Mouse (Mus musculus) forebrain, embryonic 15.5 days (tissue): ENCODE measurements around the gene Thumpd1. TPM values are rescaled to one million over a fixed set of nuclear protein-coding genes. Genes with fewer than 3 reads are reported as not detected.
"Not testable (repeated sequence)": the region's sequence is repeated elsewhere in the genome, so short reads cannot be mapped to it uniquely, and the experiment has no call there.

Experiments used
- ATAC-seq: fragments of 200-750 bp; cut with Nextera tagmentation; replicated peaks from 2 replicates; pipeline ENCODE4 v1.8.0; 2017; ENCODE audit warnings: mild to moderate bottlenecking, moderate TSS enrichment, moderate library complexity
- H3K27ac ChIP-seq: fragments of 300-500 bp; sonication (generic); replicated peaks from 2 replicates; pipeline ENCODE4 v1.5.1; 2015; ENCODE audit warnings: mild to moderate bottlenecking, inconsistent platforms
- H3K27me3 ChIP-seq: fragments of 300-500 bp; sonication (generic); 2 replicates; pipeline ENCODE4 v1.6.1; 2015; ENCODE audit warnings: inconsistent platforms
- H3K36me3 ChIP-seq: fragments of 300-500 bp; sonication (generic); 2 replicates; pipeline ENCODE4 v1.6.1; 2015; ENCODE audit warnings: mild to moderate bottlenecking, inconsistent platforms
- H3K4me1 ChIP-seq: fragments of 300-500 bp; sonication (generic); 2 replicates; pipeline ENCODE4 v1.6.1; 2015; ENCODE audit warnings: inconsistent platforms
- H3K4me2 ChIP-seq: fragments of 300-500 bp; sonication (generic); replicated peaks from 2 replicates; pipeline ENCODE4 v1.6.1; 2015; ENCODE audit warnings: mild to moderate bottlenecking, inconsistent platforms
- H3K4me3 ChIP-seq: fragments of 300-500 bp; sonication (generic); 2 replicates; pipeline ENCODE4 v1.5.1; 2015; ENCODE audit warnings: mild to moderate bottlenecking, inconsistent platforms
- H3K9ac ChIP-seq: fragments of 300-500 bp; sonication (generic); replicated peaks from 2 replicates; pipeline ENCODE4 v1.6.1; 2015; ENCODE audit warnings: mild to moderate bottlenecking, inconsistent platforms
- H3K9me3 ChIP-seq: fragments of 300-500 bp; sonication (generic); 2 replicates; pipeline ENCODE4 v1.6.1; 2016; ENCODE audit warnings: inconsistent platforms
- WGBS: fragments of 180-500 bp; shearing (Covaris S2); methylation state at CpG from one replicate; pipeline ENCODE4 v1.1.7; 2015; ENCODE audit warnings: mixed read lengths; 5-methylcytosine and 5-hydroxymethylcytosine counted together
- polyA plus RNA-seq: library from polyadenylated mRNA; unstranded; fragments of >200 nt; fragmentation: Nextera tagmentation; extraction: Ambion mirVana; gene quantifications from 2 replicates; pipeline ENCODE4 v1.2.1, GENCODE M21; 2015

Thumpd1 gene
- polyA plus RNA-seq, 1 experiment from 2014 or later: 91.1 TPM

DNA sequence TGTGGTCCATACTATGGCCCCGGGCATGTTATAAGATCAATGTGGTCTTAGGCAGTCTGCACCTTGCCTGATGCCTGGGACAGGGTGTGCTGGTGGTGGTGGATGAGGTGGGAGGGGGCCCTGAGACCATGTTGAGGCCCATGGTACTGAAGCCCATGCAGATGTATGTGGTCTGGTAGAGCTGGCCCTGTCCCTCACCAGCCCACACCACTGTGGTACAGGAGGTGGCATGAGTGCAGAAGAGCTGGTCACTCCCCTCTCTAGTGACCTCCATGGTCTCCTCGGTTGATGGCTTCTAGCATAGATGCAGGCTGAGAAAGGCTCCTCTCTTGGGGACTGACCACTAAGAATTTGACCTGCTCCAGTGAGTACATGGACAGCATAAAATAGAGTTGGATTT, 18.3 kb upstream of the Thumpd1 start:
- H3K36me3 ChIP-seq: no peaks in the 10 kb centered on the region
- H3K9ac ChIP-seq: no peak overlapping the region
- no peak overlapping the region for H3K4me3 ChIP-seq
- H3K27me3 ChIP-seq: no peaks in the 10 kb centered on the region
- ATAC-seq: no peak; the same call in 1 of the 2 replicates
- H3K4me1 ChIP-seq: no peaks in the 10 kb centered on the region
- H3K4me2 ChIP-seq: no peak overlapping the region
- 89% methylated on average over 2 of the region's 2 CpGs for WGBS
- no peak overlapping the region for H3K27ac ChIP-seq
- H3K9me3 ChIP-seq: no peaks in the 10 kb centered on the region

DNA sequence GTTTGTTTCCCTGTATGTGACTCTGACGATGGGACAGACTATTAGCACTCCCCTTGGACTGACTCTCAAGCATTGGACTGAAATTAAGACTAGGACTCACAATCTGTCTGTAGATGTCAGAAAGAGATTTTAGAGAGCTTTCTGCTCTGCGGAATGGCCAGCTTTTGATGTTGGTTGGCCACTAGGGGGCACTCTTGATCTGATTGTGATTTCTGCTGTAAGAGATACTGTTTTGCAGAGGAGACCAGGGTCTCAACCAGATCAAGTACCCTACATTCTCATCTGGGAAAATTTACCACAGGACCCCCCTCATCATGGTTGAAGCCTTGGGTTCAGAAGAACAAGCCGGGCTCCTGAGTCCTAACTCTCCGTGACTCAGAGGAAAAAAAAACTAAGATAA, 10.7 kb upstream of the Thumpd1 start:
- 84% methylated on average over 4 of the region's 4 CpGs for WGBS
- H3K27me3 ChIP-seq, H3K36me3 ChIP-seq, H3K4me2 ChIP-seq, H3K27ac ChIP-seq, ATAC-seq, H3K4me3 ChIP-seq, H3K4me1 ChIP-seq, H3K9ac ChIP-seq, H3K9me3 ChIP-seq: not testable (repeated sequence)

DNA sequence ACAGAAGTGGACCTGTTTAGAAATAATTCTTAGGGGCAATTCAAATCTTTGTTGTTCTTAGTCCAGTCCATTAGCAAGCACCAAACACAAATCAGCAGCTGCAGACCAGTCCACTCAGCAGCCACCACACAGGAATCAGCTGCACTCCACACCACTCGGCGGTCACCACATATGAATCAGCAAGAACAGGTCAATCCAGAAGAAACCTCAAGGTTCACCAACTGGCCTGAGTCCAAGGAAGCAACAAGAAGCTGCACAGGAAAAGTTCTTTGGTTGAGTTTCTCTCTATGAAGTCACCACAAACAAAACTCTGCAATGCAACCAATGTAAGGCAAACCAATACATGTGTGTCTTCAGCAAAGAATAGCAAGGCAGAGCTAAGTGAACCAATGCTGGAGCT, 7.0 kb upstream of the Thumpd1 start:
- no peak for ATAC-seq
- H3K27ac ChIP-seq: no peak overlapping the region
- H3K9ac ChIP-seq: no peak overlapping the region
- no peaks in the 10 kb centered on the region for H3K4me1 ChIP-seq
- no peak overlapping the region for H3K4me2 ChIP-seq
- 93% methylated on average over 2 of the region's 2 CpGs for WGBS
- no peak overlapping the region for H3K4me3 ChIP-seq
- H3K9me3 ChIP-seq: no peaks in the 10 kb centered on the region
- no peaks in the 10 kb centered on the region for H3K36me3 ChIP-seq
- no peaks in the 10 kb centered on the region for H3K27me3 ChIP-seq

DNA sequence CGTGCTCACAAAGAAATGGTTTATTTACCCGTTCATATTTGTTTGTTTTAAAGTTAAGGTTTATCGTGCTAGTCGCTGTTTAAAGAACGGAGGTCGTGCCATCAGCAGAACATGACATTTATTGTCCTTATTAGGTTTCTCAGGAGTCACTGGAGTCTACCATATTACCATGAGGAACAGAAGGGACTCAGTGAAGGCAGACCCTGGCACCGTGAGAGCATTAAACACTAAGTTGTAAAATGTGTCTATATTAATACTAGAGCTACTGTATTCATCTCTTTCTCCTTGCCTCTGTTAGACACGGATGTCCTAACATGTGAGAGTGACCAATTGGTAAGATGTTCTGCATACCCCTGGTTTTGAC, 331 bp upstream of the Thumpd1 start:
- Histone ChIP-seq H3K4me3 (peak overlapping the region; percentile 62), H3K36me3 (peaks cover 30% of the 10 kb centered on the region), H3K9ac (peak overlapping the region; percentile 50), H3K4me2 (peak overlapping the region; percentile 54), H3K9me3 (no peaks in the 10 kb centered on the region), H3K27ac (peak overlapping the region; percentile 27), H3K4me1 (peaks cover 13% of the 10 kb centered on the region), H3K27me3 (peaks cover 4% of the 10 kb centered on the region; the same call in 1 of the 2 replicates)
- ATAC-seq: peak; percentile 60
- WGBS: 12% methylated on average over 8 of the region's 8 CpGs

DNA sequence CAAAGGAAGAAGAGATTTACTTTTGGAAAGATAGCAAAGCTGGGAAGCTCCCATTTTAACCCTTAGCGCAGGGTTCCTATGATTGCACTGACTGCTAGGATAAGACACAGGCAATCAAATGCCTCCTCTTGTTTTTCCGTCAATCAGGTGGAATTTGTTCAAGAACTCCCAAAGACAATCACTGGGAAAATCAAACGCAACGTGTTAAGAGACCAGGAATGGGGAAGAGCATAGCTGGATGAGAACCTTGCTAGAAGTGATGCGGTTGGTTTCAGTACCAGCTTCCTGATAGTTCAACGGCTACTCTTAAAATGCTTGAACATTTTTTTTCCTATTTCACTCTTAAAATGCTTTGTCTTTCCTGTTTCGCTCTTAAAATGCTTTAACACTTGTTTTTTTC, 6.5 kb downstream of the Thumpd1 start:
- Histone ChIP-seq H3K9ac (no peak overlapping the region), H3K9me3 (no peaks in the 10 kb centered on the region), H3K27ac (no peak overlapping the region), H3K4me3 (no peak overlapping the region), H3K27me3 (no peaks in the 10 kb centered on the region), H3K4me2 (no peak overlapping the region), H3K4me1 (no peaks in the 10 kb centered on the region), H3K36me3 (peaks cover 38% of the 10 kb centered on the region)
- 93% methylated on average over 7 of the region's 7 CpGs for WGBS
- ATAC-seq: no peak

DNA sequence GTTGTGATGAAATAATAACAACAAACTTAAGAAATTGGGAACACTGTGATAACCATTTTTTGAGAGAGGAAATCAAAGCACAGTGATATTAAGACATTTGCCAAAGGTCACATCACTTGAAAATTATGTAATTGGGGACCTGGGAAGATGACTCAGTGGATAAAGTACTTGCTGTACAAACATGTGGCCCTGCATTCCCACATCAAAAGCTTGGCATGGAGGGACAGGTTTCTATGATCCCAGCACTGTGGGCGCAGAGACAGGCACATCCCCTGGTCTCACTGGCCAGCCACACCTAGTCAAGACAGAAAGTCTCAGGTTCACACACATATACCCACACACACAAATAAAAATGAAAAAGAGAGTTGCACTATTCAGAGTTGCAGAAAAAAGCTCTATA, 25.7 kb downstream of the Thumpd1 start:
- Histone ChIP-seq H3K27ac (no peak overlapping the region), H3K4me1 (no peaks in the 10 kb centered on the region), H3K4me2 (no peak overlapping the region), H3K9ac (no peak overlapping the region), H3K9me3 (no peaks in the 10 kb centered on the region), H3K27me3 (no peaks in the 10 kb centered on the region), H3K4me3 (no peak overlapping the region), H3K36me3 (no peaks in the 10 kb centered on the region)
- ATAC-seq: no peak
- WGBS: 88% methylated on average over 1 of the region's 1 CpGs

DNA sequence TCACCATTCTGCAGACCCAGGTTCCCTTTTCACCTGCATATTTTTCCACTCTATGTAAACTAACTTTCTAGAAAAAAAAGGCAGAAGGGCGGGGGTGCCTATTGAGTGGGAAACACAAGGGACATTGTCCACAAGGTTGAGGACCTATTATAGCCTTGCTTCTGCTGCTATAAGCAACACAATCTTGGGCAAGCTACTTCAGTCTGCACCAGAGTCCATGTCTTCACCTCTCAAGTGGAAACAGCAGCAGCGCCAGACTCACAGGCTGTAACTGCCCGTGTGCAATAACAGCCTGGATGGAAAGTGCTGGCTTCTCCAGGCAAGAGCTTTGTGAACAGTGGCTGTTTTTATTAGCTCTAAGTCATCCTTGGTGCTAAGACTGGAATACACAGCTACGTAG, 28.3 kb downstream of the Thumpd1 start:
- no peak overlapping the region for H3K27ac ChIP-seq
- H3K4me2 ChIP-seq: no peak overlapping the region
- no peaks in the 10 kb centered on the region for H3K9me3 ChIP-seq
- no peak overlapping the region for H3K4me3 ChIP-seq
- no peaks in the 10 kb centered on the region for H3K36me3 ChIP-seq
- ATAC-seq: no peak
- no peak overlapping the region for H3K9ac ChIP-seq
- WGBS: 74% methylated on average over 4 of the region's 4 CpGs
- no peaks in the 10 kb centered on the region for H3K27me3 ChIP-seq
- H3K4me1 ChIP-seq: no peaks in the 10 kb centered on the region

DNA sequence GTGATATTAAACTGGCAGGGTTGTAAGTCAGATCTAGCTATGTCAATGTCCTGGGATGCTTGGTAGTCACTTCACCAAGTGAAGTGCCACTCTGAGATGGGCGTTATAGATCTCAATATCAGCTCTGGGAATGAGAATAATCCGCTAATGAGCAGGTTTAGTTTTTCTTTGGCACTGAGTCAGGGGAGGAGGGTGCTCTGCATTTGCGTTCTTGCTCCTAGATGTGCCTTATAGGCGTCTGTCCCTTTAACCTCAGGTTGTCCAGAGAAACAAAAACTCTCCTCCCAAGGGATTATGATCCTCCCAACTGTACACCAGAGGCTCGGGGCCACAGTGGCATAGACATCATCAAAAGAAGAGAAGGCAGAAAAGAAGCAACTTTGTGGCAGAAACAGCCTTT, 30.9 kb downstream of the Thumpd1 start, which contains the start of gene Acsm4:
Gene Acsm4 (plus strand): TSS at position 301 of the 400 bp plus-strand sequence.
- H3K27ac ChIP-seq: no peak within 1 kb of the TSS
- no peaks in the 10 kb centered on the region for H3K9me3 ChIP-seq
- no peaks in the 10 kb centered on the region for H3K27me3 ChIP-seq
- H3K9ac ChIP-seq: no peak within 1 kb of the TSS
- no peaks in the 10 kb centered on the region for H3K36me3 ChIP-seq
- no peak within 1 kb of the TSS for H3K4me3 ChIP-seq
- ATAC-seq: no peak
- H3K4me2 ChIP-seq: no peak within 1 kb of the TSS
- no peaks in the 10 kb centered on the region for H3K4me1 ChIP-seq
- 85% methylated on average over 5 of the region's 5 CpGs for WGBS

DNA sequence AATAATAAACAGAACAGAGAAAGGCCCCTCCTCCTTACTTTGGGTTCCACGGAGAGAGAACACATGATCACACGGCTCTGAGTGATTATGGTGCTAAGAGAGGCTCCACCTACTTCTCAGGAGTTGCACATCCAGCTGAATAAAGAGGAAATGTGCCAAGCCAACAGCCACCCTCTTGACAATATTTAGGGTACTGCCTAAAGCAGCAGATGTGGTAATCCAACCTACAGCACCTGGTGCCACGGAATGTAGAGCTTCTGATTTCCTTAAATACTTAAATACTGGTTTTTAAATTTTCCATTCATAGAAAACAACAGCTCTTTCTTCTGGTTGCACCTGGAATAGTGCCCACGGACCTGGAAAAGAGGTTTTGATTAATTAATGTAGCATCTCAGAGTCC, 37.9 kb downstream of the Thumpd1 start:
- no peaks in the 10 kb centered on the region for H3K27me3 ChIP-seq
- H3K4me3 ChIP-seq: no peak overlapping the region
- no peak overlapping the region for H3K4me2 ChIP-seq
- no peak overlapping the region for H3K9ac ChIP-seq
- no peaks in the 10 kb centered on the region for H3K4me1 ChIP-seq
- H3K27ac ChIP-seq: no peak overlapping the region
- 58% methylated on average over 4 of the region's 4 CpGs for WGBS
- no peaks in the 10 kb centered on the region for H3K9me3 ChIP-seq
- no peak for ATAC-seq
- no peaks in the 10 kb centered on the region for H3K36me3 ChIP-seq

DNA sequence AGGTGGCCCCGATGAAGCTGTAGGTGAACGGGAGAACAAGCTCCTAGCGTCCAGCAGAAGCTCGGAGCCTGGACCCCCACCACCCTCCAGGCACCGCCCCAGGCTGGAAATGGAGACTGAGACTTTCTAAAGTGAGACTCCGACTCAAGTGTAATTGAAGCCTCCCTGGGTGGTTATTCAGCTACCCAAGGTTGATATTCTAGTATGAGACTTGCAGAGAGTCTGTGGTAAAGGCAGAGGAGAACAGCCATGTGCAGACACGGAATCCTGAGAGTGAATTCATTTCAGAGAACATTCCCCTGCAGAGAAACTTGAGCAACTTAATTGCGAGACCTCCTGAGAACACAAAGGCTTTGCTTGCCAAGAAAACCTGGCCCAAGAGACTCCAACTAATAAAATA, 40.5 kb downstream of the Thumpd1 start:
- Histone ChIP-seq H3K9me3 (no peaks in the 10 kb centered on the region), H3K36me3 (no peaks in the 10 kb centered on the region), H3K4me2 (no peak overlapping the region), H3K4me1 (no peaks in the 10 kb centered on the region), H3K27ac (no peak overlapping the region), H3K27me3 (no peaks in the 10 kb centered on the region), H3K9ac (no peak overlapping the region), H3K4me3 (no peak overlapping the region)
- WGBS: 63% methylated on average over 8 of the region's 8 CpGs
- ATAC-seq: no peak

DNA sequence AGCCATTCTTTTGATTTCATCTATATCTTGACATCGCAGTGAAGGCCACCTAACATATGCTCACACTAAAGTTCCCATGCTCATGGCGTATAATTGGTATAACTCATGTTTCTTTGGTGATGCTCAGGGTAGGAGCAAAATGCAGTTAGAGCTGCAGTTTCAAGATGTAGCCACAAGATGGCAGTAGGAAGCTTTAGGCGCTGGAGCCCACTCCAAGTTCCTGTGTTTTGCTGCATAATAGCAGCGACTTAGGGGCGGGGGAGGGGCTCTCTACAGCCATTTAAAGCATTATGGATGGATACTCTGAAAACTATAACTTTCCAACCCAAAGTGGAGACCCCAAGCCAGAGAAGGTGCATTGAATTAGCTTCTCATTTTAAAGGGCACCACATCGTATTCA, 47.1 kb downstream of the Thumpd1 start:
- no peak overlapping the region for H3K4me3 ChIP-seq
- 16% methylated on average over 6 of the region's 6 CpGs for WGBS
- peak; percentile 78 for ATAC-seq

DNA sequence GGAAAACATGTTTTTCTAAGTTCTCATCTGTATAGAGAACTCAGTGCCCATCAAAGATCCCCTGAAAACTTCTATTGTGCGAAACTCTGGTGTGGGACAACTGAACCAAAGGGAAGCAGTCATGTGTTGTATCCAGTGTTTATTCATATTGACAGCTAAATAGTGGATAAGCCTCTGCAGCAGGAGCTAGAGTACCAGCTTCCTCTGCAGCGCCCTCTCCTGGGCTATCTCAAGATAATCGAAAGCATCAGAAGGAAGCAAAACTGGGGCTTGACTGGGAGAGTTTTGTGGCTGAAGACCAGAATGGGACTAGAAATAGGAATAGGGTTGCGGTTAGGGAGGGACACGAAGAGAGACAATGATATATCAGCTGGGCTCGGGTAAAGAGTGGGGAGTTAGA, 49.7 kb downstream of the Thumpd1 start:
- ATAC-seq: no peak
- Histone ChIP-seq H3K4me3 (no peak overlapping the region), H3K9me3 (no peaks in the 10 kb centered on the region), H3K36me3 (no peaks in the 10 kb centered on the region), H3K4me1 (no peaks in the 10 kb centered on the region), H3K27ac (no peak overlapping the region), H3K27me3 (no peaks in the 10 kb centered on the region), H3K4me2 (no peak overlapping the region), H3K9ac (no peak overlapping the region)
- 44% methylated on average over 6 of the region's 6 CpGs for WGBS

More for the DNA sequence above, 47.1 kb downstream of the Thumpd1 start:
- no peak overlapping the region for H3K4me2 ChIP-seq
- no peaks in the 10 kb centered on the region for H3K9me3 ChIP-seq
- no peak overlapping the region for H3K9ac ChIP-seq
- no peaks in the 10 kb centered on the region for H3K4me1 ChIP-seq
- no peak overlapping the region for H3K27ac ChIP-seq
- H3K27me3 ChIP-seq: no peaks in the 10 kb centered on the region
- no peaks in the 10 kb centered on the region for H3K36me3 ChIP-seq

DNA sequence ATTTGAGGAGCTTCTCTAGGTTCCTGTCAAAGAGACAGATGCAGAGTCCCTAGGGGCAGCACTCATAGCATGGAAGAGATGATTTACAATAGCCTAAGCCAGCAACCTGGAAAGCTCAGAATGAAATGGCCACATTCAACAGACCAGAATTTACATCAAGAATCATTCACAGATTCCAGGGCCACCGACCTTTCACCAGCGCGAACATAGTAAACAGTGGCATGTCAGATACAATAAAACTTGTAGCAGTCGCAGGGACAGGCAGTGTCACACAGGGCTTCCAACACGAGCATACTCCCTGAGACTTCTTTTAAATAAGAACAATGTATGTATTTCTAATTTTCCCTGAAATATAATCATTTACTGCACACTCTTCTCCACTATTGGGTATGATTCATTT, 50.2 kb downstream of the Thumpd1 start:
- no peak for ATAC-seq

More for the DNA sequence above, 50.2 kb downstream of the Thumpd1 start:
- Histone ChIP-seq H3K9ac (no peak overlapping the region), H3K27me3 (no peaks in the 10 kb centered on the region), H3K4me1 (no peaks in the 10 kb centered on the region), H3K9me3 (no peaks in the 10 kb centered on the region), H3K27ac (no peak overlapping the region), H3K36me3 (no peaks in the 10 kb centered on the region), H3K4me2 (no peak overlapping the region), H3K4me3 (no peak overlapping the region)
- 82% methylated on average over 5 of the region's 5 CpGs for WGBS
